Mouse (Mus musculus): Measurements from ENCODE around the gene Mamdc4. TPM values are rescaled to one million over a fixed set of nuclear protein-coding genes. Genes with fewer than 3 reads are reported as not detected.

Gene Mamdc4
- 4.5 and 7.1 TPM in 2 replicates for polyA plus RNA-seq (2015; fragmentation: Nextera tagmentation; extraction: Ambion mirVana)

GRCm38 (mm10) chr2:25574579-25575431 is at the start of gene Mamdc4, which contains the start of gene Phpt1:
Gene Mamdc4 (minus strand): TSS chr2:25574845.
Gene Phpt1 (minus strand): TSS chr2:25575224.
- peak; percentile 98 for ATAC-seq (ENCODE audit: borderline replicate concordance, extremely low read depth, low FRiP score, low TSS enrichment)
- H3K4me1 ChIP-seq: peaks cover 57% of the 10 kb centered on the region

GRCm38 (mm10) chr2:25621229-25622200 is 46.9 kb upstream of the Mamdc4 start, which contains the start of gene Tmem141:
Gene Tmem141 (minus strand): TSS chr2:25622005.
- Histone ChIP-seq H3K27me3 (peaks cover 21% of the 10 kb centered on the region), H3K4me2 (peak within 1 kb of the TSS; percentile 93), H3K27ac (peak within 1 kb of the TSS; percentile 67), H3K9ac (peak within 1 kb of the TSS; percentile 52), H3K4me3 (peak within 1 kb of the TSS; percentile 53), H3K9me3 (no peaks in the 10 kb centered on the region), H3K36me3 (no peaks in the 10 kb centered on the region), H3K4me1 (peaks cover 8% of the 10 kb centered on the region)
- ATAC-seq (ENCODE audit: borderline replicate concordance, extremely low read depth, low FRiP score, low TSS enrichment): peak; percentile 89
- 4% methylated on average over 34 of the region's 34 CpGs for WGBS

More at GRCm38 (mm10) chr2:25574579-25575431, at the start of gene Mamdc4, which contains the start of gene Phpt1:
- WGBS: under 1% methylated on average over 45 of the region's 45 CpGs
- peaks cover 17% of the 10 kb centered on the region for H3K36me3 ChIP-seq
- peaks cover 42% of the 10 kb centered on the region for H3K27me3 ChIP-seq
- H3K4me3 ChIP-seq: peak within 1 kb of the TSS; percentile 53
- peak within 1 kb of the TSS; percentile 82 for H3K4me2 ChIP-seq
- H3K27ac ChIP-seq: peak within 1 kb of the TSS; percentile 87
- peak within 1 kb of the TSS; percentile 57 for H3K9ac ChIP-seq
- H3K9me3 ChIP-seq: no peaks in the 10 kb centered on the region

DNA sequence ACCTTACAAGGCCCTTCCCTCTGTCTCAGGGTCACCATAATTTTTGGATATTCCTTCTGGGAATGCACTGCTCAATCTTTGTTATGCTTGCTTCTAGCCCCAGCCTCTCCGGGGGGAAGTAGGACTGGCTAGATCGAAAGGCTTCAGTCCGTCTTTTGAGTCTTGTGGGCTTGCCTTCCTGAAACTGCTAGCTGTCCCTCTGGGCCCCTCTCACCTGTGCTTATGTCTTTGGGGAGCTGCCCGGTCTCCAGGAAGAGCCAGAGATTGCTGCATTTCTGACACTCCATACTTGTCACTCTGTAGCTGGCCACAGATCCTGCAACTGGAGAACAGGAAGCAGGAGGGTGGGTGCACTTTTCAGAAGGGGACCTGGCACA is 46.2 kb upstream of the Mamdc4 start:
- Histone ChIP-seq H3K4me1 (peaks cover 14% of the 10 kb centered on the region), H3K27ac (0 out of 2 replicates have a peak overlapping the region, but pooled peaks have one; percentile 41), H3K4me3 (peak overlapping the region; percentile 53; the same call in 1 of the 2 replicates)

DNA sequence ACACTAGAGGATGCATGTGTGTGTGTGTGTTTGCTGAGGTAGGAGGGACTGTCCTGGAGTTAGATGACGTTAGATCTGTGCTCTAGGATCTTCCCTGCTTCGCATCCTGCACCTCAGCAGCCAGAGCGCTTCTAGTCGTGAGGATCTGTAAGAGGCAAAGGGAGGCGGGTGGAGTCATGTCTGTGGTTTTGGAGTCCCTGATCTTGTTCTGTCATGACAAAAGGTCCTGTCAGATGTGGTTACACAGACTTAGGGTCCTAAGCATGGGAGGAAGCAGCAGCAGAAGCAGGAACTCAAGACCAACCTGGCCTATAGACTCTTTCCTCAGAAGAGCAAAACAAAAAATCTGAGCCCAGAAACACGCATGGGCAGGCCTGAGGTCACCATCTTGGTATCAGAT is 45.7 kb upstream of the Mamdc4 start:
- H3K9me3 ChIP-seq: no peaks in the 10 kb centered on the region
- H3K4me3 ChIP-seq: no peak overlapping the region
- peaks cover 32% of the 10 kb centered on the region for H3K27me3 ChIP-seq
- no peak overlapping the region for H3K27ac ChIP-seq
- H3K4me2 ChIP-seq: no peak overlapping the region
- ATAC-seq (ENCODE audit: borderline replicate concordance, extremely low read depth, low FRiP score, low TSS enrichment): no peak
- H3K4me1 ChIP-seq: peaks cover 14% of the 10 kb centered on the region
- H3K36me3 ChIP-seq: no peaks in the 10 kb centered on the region
- WGBS: 73% methylated on average over 6 of the region's 6 CpGs
- no peak overlapping the region for H3K9ac ChIP-seq

More for the DNA sequence above, 46.2 kb upstream of the Mamdc4 start:
- H3K27me3 ChIP-seq: peaks cover 28% of the 10 kb centered on the region
- H3K9ac ChIP-seq: no peak overlapping the region
- no peak for ATAC-seq (ENCODE audit: borderline replicate concordance, extremely low read depth, low FRiP score, low TSS enrichment)
- H3K36me3 ChIP-seq: no peaks in the 10 kb centered on the region
- peak overlapping the region; percentile 93; the same call in 1 of the 2 replicates for H3K4me2 ChIP-seq
- 81% methylated on average over 4 of the region's 4 CpGs for WGBS
- no peaks in the 10 kb centered on the region for H3K9me3 ChIP-seq

DNA sequence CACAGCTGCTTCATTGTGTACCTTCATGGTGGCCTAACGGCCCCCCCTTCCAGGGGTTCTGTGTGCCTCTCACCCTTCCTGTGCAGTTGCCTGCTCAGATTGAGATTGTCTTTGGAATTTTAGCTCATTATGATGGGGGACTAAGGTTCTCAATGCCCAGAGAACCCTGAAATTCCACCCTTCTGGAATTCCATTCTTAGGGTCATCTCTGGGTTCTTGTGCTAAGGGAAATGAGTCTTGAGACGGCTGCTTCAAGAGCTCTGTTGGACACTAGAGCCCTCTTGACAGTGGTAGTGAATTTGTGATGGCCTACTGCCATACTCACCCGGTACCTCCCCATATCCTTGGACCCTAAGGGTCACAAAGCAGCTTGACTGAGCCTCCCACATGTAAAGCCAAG is 42.9 kb upstream of the Mamdc4 start, which contains the start of gene Ccdc183:
Gene Ccdc183, minus strand, starts transcription at position 101 of the 400 bp plus-strand sequence.
- Histone ChIP-seq H3K4me3 (no peak within 1 kb of the TSS), H3K4me1 (peaks cover 14% of the 10 kb centered on the region), H3K27ac (no peak within 1 kb of the TSS), H3K9me3 (no peaks in the 10 kb centered on the region), H3K27me3 (peaks cover 54% of the 10 kb centered on the region), H3K36me3 (no peaks in the 10 kb centered on the region), H3K4me2 (0 out of 2 replicates have a peak within 1 kb of the TSS, but pooled peaks have one; percentile 17), H3K9ac (no peak within 1 kb of the TSS)
- ATAC-seq (ENCODE audit: borderline replicate concordance, extremely low read depth, low FRiP score, low TSS enrichment): no peak
- WGBS: 56% methylated on average over 3 of the region's 3 CpGs

DNA sequence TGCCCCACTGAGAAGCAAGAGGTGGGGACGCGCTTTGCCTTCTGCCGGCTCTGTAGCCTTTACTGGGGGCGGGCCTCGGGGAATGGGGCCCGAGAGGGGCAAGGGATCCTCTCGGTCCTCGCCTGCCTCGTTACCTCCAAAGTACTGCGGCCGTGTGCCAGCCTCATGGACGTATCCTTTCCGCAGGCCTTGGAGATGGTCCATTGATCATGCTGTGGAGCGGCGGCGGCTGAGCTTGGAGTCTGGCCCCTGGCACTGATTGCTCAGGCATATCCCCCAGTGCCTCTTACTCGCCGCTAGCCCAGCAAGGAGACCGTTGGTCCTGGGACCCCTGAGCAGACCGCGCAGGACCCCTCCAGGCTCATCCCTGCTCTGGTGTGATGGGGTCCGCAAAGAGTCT is 41.8 kb upstream of the Mamdc4 start:
- peaks cover 54% of the 10 kb centered on the region for H3K27me3 ChIP-seq
- H3K4me3 ChIP-seq: no peak overlapping the region; the same call in 1 of the 2 replicates
- no peak overlapping the region for H3K9ac ChIP-seq
- H3K36me3 ChIP-seq: no peaks in the 10 kb centered on the region
- H3K4me1 ChIP-seq: peaks cover 11% of the 10 kb centered on the region
- no peaks in the 10 kb centered on the region for H3K9me3 ChIP-seq
- H3K27ac ChIP-seq: no peak overlapping the region
- no peak for ATAC-seq (ENCODE audit: borderline replicate concordance, extremely low read depth, low FRiP score, low TSS enrichment)
- peak overlapping the region; percentile 17; the same call in 1 of the 2 replicates for H3K4me2 ChIP-seq
- 15% methylated on average over 22 of the region's 22 CpGs for WGBS

DNA sequence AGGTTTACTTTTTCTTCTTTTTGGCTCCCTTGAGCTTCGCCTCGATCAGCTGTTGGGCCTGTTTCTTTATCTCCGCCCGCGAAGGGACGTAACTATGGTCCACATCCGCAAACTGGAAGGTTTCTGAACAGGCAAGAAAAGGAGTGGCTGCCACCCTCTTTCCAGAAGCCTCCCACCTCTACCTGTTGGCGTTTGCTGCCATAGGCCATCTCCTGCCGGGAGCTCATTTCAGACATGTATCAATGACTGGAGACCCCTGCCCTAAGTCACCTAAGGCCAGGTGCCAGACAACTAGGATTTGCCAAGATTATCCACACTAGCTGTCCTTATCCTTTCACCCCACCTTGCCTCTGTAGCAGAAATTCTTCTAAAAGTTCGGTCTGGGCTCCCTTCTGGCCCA is 34.0 kb upstream of the Mamdc4 start:
- Histone ChIP-seq H3K27ac (peak overlapping the region; percentile 93; the same call in 1 of the 2 replicates), H3K36me3 (no peaks in the 10 kb centered on the region), H3K27me3 (0 out of 2 replicates have a peak, but pooled peaks cover 5% of the 10 kb centered on the region), H3K4me1 (peaks cover 20% of the 10 kb centered on the region), H3K9me3 (no peaks in the 10 kb centered on the region), H3K4me3 (peak overlapping the region; percentile 97), H3K4me2 (peak overlapping the region; percentile 64), H3K9ac (peak overlapping the region; percentile 99)
- WGBS: 46% methylated on average over 10 of the region's 10 CpGs
- no peak for ATAC-seq (ENCODE audit: borderline replicate concordance, extremely low read depth, low FRiP score, low TSS enrichment)

- Histone ChIP-seq H3K36me3 (0 out of 2 replicates have a peak, but pooled peaks cover 3% of the 10 kb centered on the region), H3K9ac (peak within 1 kb of the TSS; percentile 99)
Observed at GRCm38 (mm10) chr2:25607761-25608622, 33.3 kb upstream of the Mamdc4 start, which contains the start of gene Rabl6. Gene Rabl6 (minus strand): TSS chr2:25608521.

DNA sequence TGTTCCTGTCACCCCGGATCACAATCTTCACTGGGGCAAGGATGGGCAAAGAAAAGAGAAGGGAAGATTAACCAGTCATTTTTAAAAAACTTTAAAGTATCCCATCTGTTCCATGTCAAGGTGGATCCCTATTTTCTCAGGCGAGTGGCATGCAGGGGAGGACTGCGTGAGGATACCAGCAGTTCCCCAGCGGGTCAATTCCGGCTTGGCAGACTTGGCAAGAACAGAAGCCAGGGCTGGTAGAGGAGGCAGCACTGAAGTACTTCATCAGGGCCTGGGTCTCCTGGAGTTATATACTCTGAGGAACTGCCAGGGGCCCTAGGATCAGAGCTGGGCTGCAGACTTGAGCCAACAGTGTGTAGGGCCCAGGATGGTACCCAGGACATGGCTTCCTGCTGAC is 27.9 kb upstream of the Mamdc4 start:
- H3K4me3 ChIP-seq: no peak overlapping the region
- WGBS: 92% methylated on average over 5 of the region's 5 CpGs
- peaks cover 57% of the 10 kb centered on the region for H3K36me3 ChIP-seq

More at GRCm38 (mm10) chr2:25607761-25608622, 33.3 kb upstream of the Mamdc4 start, which contains the start of gene Rabl6:
- Histone ChIP-seq H3K27me3 (0 out of 2 replicates have a peak, but pooled peaks cover under 1% of the 10 kb centered on the region), H3K27ac (peak within 1 kb of the TSS; percentile 93), H3K4me3 (peak within 1 kb of the TSS; percentile 97), H3K4me2 (peak within 1 kb of the TSS; percentile 64), H3K4me1 (peaks cover 20% of the 10 kb centered on the region), H3K9me3 (no peaks in the 10 kb centered on the region)
- peak; percentile 92 for ATAC-seq (ENCODE audit: borderline replicate concordance, extremely low read depth, low FRiP score, low TSS enrichment)
- WGBS: under 1% methylated on average over 77 of the region's 80 CpGs

GRCm38 (mm10) chr2:25600037-25600436 is 25.4 kb upstream of the Mamdc4 start:
- H3K9ac ChIP-seq: no peak overlapping the region
- no peak overlapping the region for H3K27ac ChIP-seq
- H3K4me2 ChIP-seq: no peak overlapping the region
- H3K9me3 ChIP-seq: no peaks in the 10 kb centered on the region
- no peaks in the 10 kb centered on the region for H3K4me1 ChIP-seq
- no peak overlapping the region for H3K4me3 ChIP-seq
- peaks cover 81% of the 10 kb centered on the region for H3K36me3 ChIP-seq
- 79% methylated on average over 2 of the region's 2 CpGs for WGBS
- H3K27me3 ChIP-seq: no peaks in the 10 kb centered on the region
- no peak for ATAC-seq (ENCODE audit: borderline replicate concordance, extremely low read depth, low FRiP score, low TSS enrichment)

More for the DNA sequence above, 27.9 kb upstream of the Mamdc4 start:
- no peak for ATAC-seq (ENCODE audit: borderline replicate concordance, extremely low read depth, low FRiP score, low TSS enrichment)
- H3K9ac ChIP-seq: no peak overlapping the region
- no peak overlapping the region for H3K4me2 ChIP-seq
- peaks cover 13% of the 10 kb centered on the region for H3K4me1 ChIP-seq
- no peaks in the 10 kb centered on the region for H3K27me3 ChIP-seq
- H3K27ac ChIP-seq: no peak overlapping the region
- H3K9me3 ChIP-seq: no peaks in the 10 kb centered on the region

Measured in lung, embryonic 15.5 days (tissue).